In genomic region chr11:69999666-70000065, GRCm38 (mm10) we compare ENCODE assay signal across 8 mouse cellular contexts. TPM values are rescaled to one million over a fixed set of nuclear protein-coding genes. Genes with fewer than 3 reads are reported as not detected.
DNase-seq lines count a peak whose midpoint lies in the region; ATAC-seq and TF ChIP-seq lines count a peak whose summit lies in the region.

No protein-coding gene starts in this region.

- no peak for TF ChIP-seq CTCF in E14TG2a.4 (conservative IDR thresholded peaks at IDR 0.05; ENCODE audit: low read length)
- no peak for TF ChIP-seq CTCF in forebrain, postnatal 0 days (IDR thresholded peaks at IDR 0.05; ENCODE audit: low read depth)
- no peak for TF ChIP-seq CTCF in liver, postnatal 0 days (IDR thresholded peaks at IDR 0.05; ENCODE audit: low read depth)

- H3K9ac ChIP-seq in heart, embryonic 13.5 days: 0 out of 2 replicates have a peak overlapping the region, but pooled peaks have one; percentile 34
- no peak overlapping the region for H3K9ac ChIP-seq in forebrain, postnatal 0 days
- no peak overlapping the region for H3K9ac ChIP-seq in liver, postnatal 0 days (replicated peaks)

- H3K36me3 ChIP-seq in heart, embryonic 13.5 days: peaks cover 36% of the 10 kb centered on the region
- peaks cover 59% of the 10 kb centered on the region for H3K36me3 ChIP-seq in E14TG2a.4 (ENCODE audit: insufficient read depth, low read length)
- peaks cover 21% of the 10 kb centered on the region for H3K36me3 ChIP-seq in forebrain, postnatal 0 days (ENCODE audit: insufficient read depth)
- H3K36me3 ChIP-seq in liver, postnatal 0 days (replicated peaks; ENCODE audit: insufficient read depth, low read length): peaks cover 27% of the 10 kb centered on the region

- TF ChIP-seq EP300 in liver, postnatal 0 days (IDR thresholded peaks at IDR 0.05; ENCODE audit: low read depth): no peak

- peak overlapping the region; percentile 96 for H3K27ac ChIP-seq in heart, embryonic 13.5 days (replicated peaks)
- 0 out of 2 replicates have a peak overlapping the region, but pooled peaks have one; percentile 17 for H3K27ac ChIP-seq in forebrain, postnatal 0 days (ENCODE audit: low read depth, low read length)
- 0 out of 2 replicates have a peak overlapping the region, but pooled peaks have one; percentile 23 for H3K27ac ChIP-seq in liver, postnatal 0 days (ENCODE audit: low read depth)

- DNase-seq in heart, adult 9 months (ENCODE audit: low spot score in 2 of 2): no peak
- no peak for DNase-seq in forebrain, postnatal 0 days
- no peak for DNase-seq in liver, postnatal 0 days
- no peak for DNase-seq in urinary bladder, postnatal 14 days (ENCODE audit: low spot score)
- DNase-seq in cerebellum, adult 9-10 months: no peak

- 84% methylated on average over 8 of the region's 8 CpGs for WGBS in heart, embryonic 13.5 days
- WGBS in forebrain, postnatal 0 days: 85% methylated on average over 8 of the region's 8 CpGs
- 77% methylated on average over 8 of the region's 8 CpGs for WGBS in liver, postnatal 0 days (ENCODE audit: insufficient replicate concordance)

- H3K4me1 ChIP-seq in heart, embryonic 13.5 days: peaks cover 54% of the 10 kb centered on the region
- peaks cover 70% of the 10 kb centered on the region for H3K4me1 ChIP-seq in E14TG2a.4 (replicated peaks; ENCODE audit: low read depth, low read length)
- H3K4me1 ChIP-seq in forebrain, postnatal 0 days (ENCODE audit: insufficient read depth): peaks cover 26% of the 10 kb centered on the region
- H3K4me1 ChIP-seq in liver, postnatal 0 days (ENCODE audit: insufficient read depth): peaks cover 29% of the 10 kb centered on the region

- H3K4me3 ChIP-seq in heart, embryonic 13.5 days: peak overlapping the region; percentile 79
- peak overlapping the region; percentile 35; the same call in 1 of the 2 replicates for H3K4me3 ChIP-seq in E14TG2a.4 (replicated peaks; ENCODE audit: low read length)
- H3K4me3 ChIP-seq in forebrain, postnatal 0 days (ENCODE audit: low read depth, low read length): no peak overlapping the region
- H3K4me3 ChIP-seq in liver, postnatal 0 days (ENCODE audit: low read depth, low read length): no peak overlapping the region

- ATAC-seq in heart, embryonic 13.5 days (ENCODE audit: extremely low read depth, insufficient number of reproducible peaks, low FRiP score, low TSS enrichment): no peak
- ATAC-seq in forebrain, postnatal 0 days: no peak
- ATAC-seq in liver, postnatal 0 days: no peak
- no peak for ATAC-seq in megakaryocyte, adult 5-6 weeks (ENCODE audit: poor library complexity, severe bottlenecking)

- no peaks in the 10 kb centered on the region for H3K27me3 ChIP-seq in heart, embryonic 13.5 days (replicated peaks)
- no peaks in the 10 kb centered on the region for H3K27me3 ChIP-seq in E14TG2a.4 (ENCODE audit: insufficient read depth, low read length)
- no peaks in the 10 kb centered on the region for H3K27me3 ChIP-seq in forebrain, postnatal 0 days (ENCODE audit: insufficient read depth, low read length)
- no peaks in the 10 kb centered on the region for H3K27me3 ChIP-seq in liver, postnatal 0 days (ENCODE audit: insufficient read depth, low read length)

- no peaks in the 10 kb centered on the region for H3K9me3 ChIP-seq in heart, embryonic 13.5 days
- no peaks in the 10 kb centered on the region for H3K9me3 ChIP-seq in E14TG2a.4 (ENCODE audit: low read length)
- H3K9me3 ChIP-seq in forebrain, postnatal 0 days (ENCODE audit: low read length): no peaks in the 10 kb centered on the region
- H3K9me3 ChIP-seq in liver, postnatal 0 days (ENCODE audit: low read length): no peaks in the 10 kb centered on the region

- H3K4me2 ChIP-seq in heart, embryonic 13.5 days: peak overlapping the region; percentile 79
- H3K4me2 ChIP-seq in forebrain, postnatal 0 days (ENCODE audit: low read depth): no peak overlapping the region
- no peak overlapping the region; the same call in 1 of the 2 replicates for H3K4me2 ChIP-seq in liver, postnatal 0 days (ENCODE audit: low read depth, low read length)

RNA-seq across cellular contexts. Expression of gene Dvl2, which starts 0.7 kb away (rescaled TPM):
- 20.7 and 22.0 TPM in 2 replicates for polyA plus RNA-seq in heart, embryonic 13.5 days (2015; fragmentation: Nextera tagmentation; extraction: Ambion mirVana)
- 31.9 and 43.9 TPM in 2 replicates for total RNA-seq in forebrain, postnatal 0 days (2014; rRNA removed)
- polyA plus RNA-seq in forebrain, postnatal 0 days (2015; fragmentation: Nextera tagmentation; extraction: Ambion mirVana): 12.7 and 15.7 TPM in 2 replicates
- polyA plus RNA-seq in liver, postnatal 0 days (2015; fragmentation: Nextera tagmentation; extraction: Ambion mirVana): 2.7 and 3.4 TPM in 2 replicates
- 7.9 and 9.3 TPM in 2 replicates for total RNA-seq in megakaryocyte, adult 5-6 weeks (2015)
- total RNA-seq in megakaryocyte, adult 5-6 weeks (2017): 12.7 and 16.9 TPM in 2 replicates

RNA-seq across cellular contexts. Expression of gene Phf23, which starts 4.1 kb away (rescaled TPM):
- 43.8 and 47.9 TPM in 2 replicates for polyA plus RNA-seq in heart, embryonic 13.5 days (2015; fragmentation: Nextera tagmentation; extraction: Ambion mirVana)
- 47.6 and 52.7 TPM in 2 replicates for total RNA-seq in forebrain, postnatal 0 days (2014; rRNA removed)
- 48.0 and 49.7 TPM in 2 replicates for polyA plus RNA-seq in forebrain, postnatal 0 days (2015; fragmentation: Nextera tagmentation; extraction: Ambion mirVana)
- polyA plus RNA-seq in liver, postnatal 0 days (2015; fragmentation: Nextera tagmentation; extraction: Ambion mirVana): 19.5 and 25.5 TPM in 2 replicates
- 34.0 and 37.0 TPM in 2 replicates for total RNA-seq in megakaryocyte, adult 5-6 weeks (2015)
- 42.5 and 45.8 TPM in 2 replicates for total RNA-seq in megakaryocyte, adult 5-6 weeks (2017)

RNA-seq across cellular contexts. Expression of gene Gabarap, which starts 8.7 kb away (rescaled TPM):
- polyA plus RNA-seq in heart, embryonic 13.5 days (2015; fragmentation: Nextera tagmentation; extraction: Ambion mirVana): 456 and 466 TPM in 2 replicates
- total RNA-seq in forebrain, postnatal 0 days (2014; rRNA removed): 246 and 261 TPM in 2 replicates
- 574 and 668 TPM in 2 replicates for polyA plus RNA-seq in forebrain, postnatal 0 days (2015; fragmentation: Nextera tagmentation; extraction: Ambion mirVana)
- 305 and 324 TPM in 2 replicates for polyA plus RNA-seq in liver, postnatal 0 days (2015; fragmentation: Nextera tagmentation; extraction: Ambion mirVana)
- total RNA-seq in megakaryocyte, adult 5-6 weeks (2015): 843 and 872 TPM in 2 replicates
- 599 and 651 TPM in 2 replicates for total RNA-seq in megakaryocyte, adult 5-6 weeks (2017)

RNA-seq across cellular contexts. Expression of gene Acadvl, which starts 15.5 kb away (rescaled TPM):
- polyA plus RNA-seq in heart, embryonic 13.5 days (2015; fragmentation: Nextera tagmentation; extraction: Ambion mirVana): 131 and 140 TPM in 2 replicates
- 45.1 and 47.7 TPM in 2 replicates for total RNA-seq in forebrain, postnatal 0 days (2014; rRNA removed)
- polyA plus RNA-seq in forebrain, postnatal 0 days (2015; fragmentation: Nextera tagmentation; extraction: Ambion mirVana): 47.9 and 51.5 TPM in 2 replicates
- polyA plus RNA-seq in liver, postnatal 0 days (2015; fragmentation: Nextera tagmentation; extraction: Ambion mirVana): 345 and 367 TPM in 2 replicates
- 32.7 and 35.0 TPM in 2 replicates for total RNA-seq in megakaryocyte, adult 5-6 weeks (2015)
- total RNA-seq in megakaryocyte, adult 5-6 weeks (2017): 31.7 and 37.0 TPM in 2 replicates

RNA-seq across cellular contexts. Expression of gene Dlg4, which starts 17.1 kb away (rescaled TPM):
- polyA plus RNA-seq in heart, embryonic 13.5 days (2015; fragmentation: Nextera tagmentation; extraction: Ambion mirVana): 4.7 and 5.1 TPM in 2 replicates
- total RNA-seq in forebrain, postnatal 0 days (2014; rRNA removed): 214 and 230 TPM in 2 replicates
- 12.1 and 14.3 TPM in 2 replicates for polyA plus RNA-seq in forebrain, postnatal 0 days (2015; fragmentation: Nextera tagmentation; extraction: Ambion mirVana)
- polyA plus RNA-seq in liver, postnatal 0 days (2015; fragmentation: Nextera tagmentation; extraction: Ambion mirVana): 0.58 and 0.61 TPM in 2 replicates
- total RNA-seq in megakaryocyte, adult 5-6 weeks (2015): 5.2 and 10.1 TPM in 2 replicates
- total RNA-seq in megakaryocyte, adult 5-6 weeks (2017): 1.3 and 3.7 TPM in 2 replicates

Comparison
In these comparisons a context has a peak if more than half of its experiments do, and no peak if none do; other contexts are left out.
1. H3K27ac ChIP-seq: peak in every context shown above with its lines; median percentile 96 in heart, embryonic 13.5 days; 23 in liver, postnatal 0 days; 17 in forebrain, postnatal 0 days.
2. H3K4me3 ChIP-seq: peak in heart, embryonic 13.5 days (single experiment) and E14TG2a.4 (single experiment); none in forebrain, postnatal 0 days (single experiment) and liver, postnatal 0 days (single experiment).